Mouse (Mus musculus): ENCODE measurements around the gene Vil1.

DNA sequence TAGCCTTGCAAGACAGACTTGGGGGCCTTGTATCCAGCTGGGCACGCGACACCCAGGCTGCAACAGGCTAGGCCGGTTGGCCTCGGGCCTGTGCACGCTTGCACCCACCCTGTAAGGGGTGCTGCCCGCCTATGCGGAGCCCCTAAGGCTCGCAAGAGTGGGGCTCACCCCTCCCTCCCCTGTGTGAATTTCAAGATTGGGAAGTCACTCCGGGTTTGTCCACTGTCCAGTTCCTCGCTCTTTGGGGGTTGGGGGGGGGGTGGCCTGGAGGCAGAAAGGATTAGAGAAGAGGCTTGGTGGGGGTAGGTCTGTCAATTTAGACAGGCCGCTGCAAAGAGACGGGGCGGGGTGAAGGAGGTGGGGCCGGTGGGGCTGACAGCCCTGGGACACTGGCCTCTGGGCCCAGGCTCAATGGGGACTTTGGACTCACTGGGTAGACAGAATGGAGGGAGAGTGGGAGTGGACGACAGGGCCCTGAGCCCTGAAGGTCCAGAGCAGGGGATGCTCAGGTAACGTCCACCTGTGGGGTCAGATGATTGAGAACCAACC, 16.7 kb upstream of the Vil1 start:
- TF ChIP-seq CTCF (conservative IDR thresholded peaks at IDR 0.05; ENCODE audit: low read length) (no peak), NANOG (IDR thresholded peaks at IDR 0.05; ENCODE audit: borderline replicate concordance, low read length) (no peak)
